Mouse (Mus musculus): ENCODE results near the gene Pgm2. TPM values are rescaled to one million over a fixed set of nuclear protein-coding genes. Genes with fewer than 3 reads are reported as not detected.
A peak's percentile ranks its signal among the peaks of the same experiment; 100 is the strongest.

The Pgm2 gene
- total RNA-seq, 4 experiments from 2014 or later = 10.0 to 12.6 (median 10.4) TPM

DNA sequence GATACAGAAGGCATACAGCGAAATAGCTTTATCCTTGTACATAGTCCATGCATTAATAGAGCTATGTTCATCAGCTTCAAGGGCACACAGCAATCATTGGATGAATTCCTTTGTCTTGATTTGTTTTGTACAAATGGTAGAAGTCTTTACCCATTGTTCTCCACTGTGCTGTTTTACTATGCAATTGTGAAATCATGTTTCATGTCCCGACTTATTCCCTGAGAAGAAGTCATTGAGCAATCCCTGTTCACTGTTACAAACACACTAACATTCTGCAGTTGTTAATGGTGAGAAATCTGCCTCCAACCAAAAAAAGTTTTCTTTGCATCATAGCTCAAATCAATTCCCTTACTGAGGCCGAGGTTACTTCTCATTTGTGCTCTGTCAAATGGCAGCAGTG lies 47.5 kb downstream of the Pgm2 start:
- no peak for DNase-seq (ENCODE audit: low spot score in 2 of 2)

- no peak for DNase-seq (ENCODE audit: low spot score in 2 of 2)
Measured at GRCm38 (mm10) chr5:64144315-64144714, 51.6 kb downstream of the Pgm2 start.

- no peak for DNase-seq (ENCODE audit: low spot score in 2 of 2)
Measured at GRCm38 (mm10) chr5:64146384-64147005, 53.7 kb downstream of the Pgm2 start.

DNA sequence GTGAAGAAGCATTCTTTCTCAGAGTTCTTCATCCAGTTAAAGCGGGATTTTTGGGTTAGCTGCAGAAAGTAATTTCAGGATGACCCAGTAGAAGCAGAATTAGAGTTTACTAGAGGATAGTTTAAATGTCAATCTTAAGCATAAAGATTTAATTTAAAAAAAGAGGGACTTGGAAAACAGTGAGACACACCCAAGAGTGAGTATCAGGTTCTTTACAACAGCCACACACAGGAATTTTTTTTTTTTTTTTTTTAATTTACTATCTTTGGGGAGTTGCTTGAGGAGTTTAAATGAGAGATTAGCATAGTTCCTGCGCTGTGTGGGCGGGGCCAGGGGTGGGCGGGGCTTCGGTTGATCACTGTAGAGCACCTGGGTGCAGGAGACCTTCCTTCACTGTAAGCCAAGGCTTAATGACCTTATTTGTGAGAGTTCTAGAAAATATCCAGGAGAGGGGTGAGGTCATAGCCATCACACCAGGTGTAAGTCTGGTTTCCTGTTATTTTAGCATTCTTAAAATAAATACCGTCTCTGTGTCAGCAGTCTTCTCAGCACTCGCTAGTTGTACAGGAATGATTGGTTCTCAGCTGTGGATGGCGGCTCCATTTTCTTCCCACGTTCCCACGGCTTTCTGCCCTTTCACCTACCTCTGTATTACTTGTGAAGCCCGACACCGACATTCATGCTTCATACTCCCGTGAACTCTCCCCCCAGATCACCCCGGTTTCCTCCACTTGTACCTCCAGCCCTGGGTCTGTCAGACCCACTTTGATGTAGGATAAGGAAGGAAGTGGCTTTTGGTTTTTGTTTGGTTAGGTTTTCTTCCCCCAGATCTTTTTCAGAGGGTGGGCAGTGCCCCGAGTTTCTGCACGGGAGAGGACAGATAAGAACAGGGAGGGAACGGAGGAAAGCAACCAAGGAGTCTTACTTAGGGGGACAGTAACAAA lies 56.7 kb downstream of the Pgm2 start:
- DNase-seq (ENCODE audit: low spot score in 2 of 2) = no peak

DNA sequence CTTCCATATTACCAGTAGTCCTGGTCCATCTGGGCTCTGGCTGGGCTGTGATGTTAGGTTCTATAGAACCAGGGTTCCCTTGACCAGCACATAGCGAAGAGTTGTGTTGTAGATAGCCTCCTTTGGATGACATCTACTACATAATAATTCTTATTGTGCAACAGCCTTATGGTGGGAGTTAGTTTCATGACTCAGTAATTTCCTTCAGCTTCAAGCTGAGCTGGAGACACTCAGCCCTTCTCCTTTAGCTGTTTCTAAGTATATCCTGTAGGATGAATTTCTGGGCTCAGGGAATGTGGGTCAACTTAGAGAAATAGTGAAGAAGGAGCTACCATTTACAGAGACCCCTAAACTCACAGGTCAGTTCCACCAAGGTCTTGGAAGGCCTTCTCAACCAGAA lies 60.6 kb downstream of the Pgm2 start:
- no peak for DNase-seq (ENCODE audit: low spot score in 2 of 2)

- no peak for DNase-seq (ENCODE audit: low spot score in 2 of 2)
Measured at GRCm38 (mm10) chr5:64155861-64156550, 63.3 kb downstream of the Pgm2 start, which contains the start of gene Tbc1d1. Gene Tbc1d1 (plus strand): TSS chr5:64156305.

DNA sequence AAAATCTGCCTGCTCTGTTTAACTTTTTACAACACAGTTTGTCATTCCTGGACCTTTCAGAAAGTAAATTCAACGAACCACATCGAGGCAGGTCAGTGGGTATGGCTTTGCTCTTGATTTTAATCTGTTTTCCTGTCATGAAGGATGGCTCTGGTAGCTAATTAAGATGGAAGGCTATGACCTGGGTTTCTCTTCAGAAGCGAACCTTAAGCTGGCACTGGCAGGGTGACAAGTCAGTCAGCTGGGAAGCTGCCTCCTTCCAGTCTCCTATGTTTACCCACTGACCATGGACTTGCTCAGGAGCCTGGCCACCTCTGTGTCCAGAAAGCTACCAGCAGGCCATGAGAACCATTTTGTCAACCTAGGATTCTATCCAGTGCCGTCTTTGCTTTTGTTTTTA lies 63.8 kb downstream of the Pgm2 start:
- DNase-seq (ENCODE audit: low spot score in 2 of 2) = no peak

DNA sequence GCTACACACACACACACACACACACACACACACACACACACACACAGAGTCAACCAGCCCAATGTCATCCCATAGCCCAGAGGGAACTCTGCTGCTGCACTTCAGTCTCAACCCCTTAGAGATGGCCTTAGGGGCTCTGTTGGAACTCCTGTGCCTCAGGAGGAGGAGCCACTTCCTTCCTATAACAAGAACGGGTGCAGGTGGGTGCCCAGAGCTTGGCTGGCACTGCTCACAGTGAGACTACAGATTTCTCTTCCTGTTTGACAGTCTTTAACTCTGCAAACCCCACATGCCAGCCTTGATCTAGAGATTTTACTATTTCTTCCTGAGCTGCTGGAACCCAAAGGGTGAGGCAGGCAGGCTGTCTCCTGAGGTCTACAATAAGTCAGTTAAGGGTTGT lies 65.2 kb downstream of the Pgm2 start:
- DNase-seq (ENCODE audit: low spot score in 2 of 2) = no peak

DNA sequence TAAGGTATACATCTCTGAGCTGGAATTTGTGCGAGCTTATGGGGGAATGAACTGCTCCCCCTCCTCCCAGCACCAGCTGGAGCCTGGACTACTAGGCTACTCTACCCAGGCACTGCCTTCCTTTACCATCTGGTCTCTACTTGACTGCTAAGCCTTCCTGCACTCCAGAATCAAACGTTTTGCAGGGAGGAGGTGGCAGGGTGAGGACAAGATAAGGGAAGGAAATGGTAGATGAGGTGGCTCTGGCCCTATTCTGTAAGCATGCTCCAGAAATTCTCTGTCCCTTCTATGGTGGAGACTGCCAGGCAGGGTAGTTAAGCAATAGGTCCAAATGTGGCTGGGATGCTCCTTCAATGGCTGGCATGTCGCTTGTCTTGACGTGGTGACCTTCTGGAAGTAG lies 65.8 kb downstream of the Pgm2 start:
- no peak for DNase-seq (ENCODE audit: low spot score in 2 of 2)

DNA sequence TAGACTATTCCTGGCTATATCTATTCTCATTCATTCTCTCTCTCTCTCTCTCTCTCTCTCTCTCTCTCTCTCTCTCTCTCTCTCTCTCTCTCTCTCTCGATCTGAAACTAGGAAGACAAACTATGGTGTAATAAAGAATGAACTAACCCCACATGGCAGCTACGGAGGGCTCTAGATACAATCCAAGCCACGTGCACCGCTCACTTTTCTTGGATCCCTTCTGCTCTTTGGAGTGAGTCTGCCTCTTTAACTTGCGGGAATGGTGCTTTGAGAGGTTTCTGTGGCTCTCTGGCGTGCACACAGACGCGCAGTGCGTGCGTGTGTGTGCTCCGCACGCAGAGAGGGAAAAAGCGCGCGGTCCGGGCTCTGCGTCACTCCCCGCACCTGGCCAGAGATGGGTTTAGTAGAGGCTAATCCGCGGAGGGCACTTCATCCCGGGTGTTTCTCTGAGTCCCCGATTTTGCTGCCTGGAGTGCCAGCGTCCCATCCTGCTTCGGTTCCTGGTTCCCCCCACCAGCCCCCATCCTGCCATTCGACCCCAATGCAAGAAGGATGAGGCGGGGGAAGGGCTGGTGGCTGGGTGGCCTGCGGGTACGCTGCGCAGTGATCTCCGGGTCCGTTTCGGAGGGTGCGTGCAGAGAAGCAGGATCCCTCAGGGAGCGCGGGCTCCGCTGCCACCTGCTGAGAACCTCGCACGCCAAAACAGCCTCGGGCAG lies 66.5 kb downstream of the Pgm2 start:
- DNase-seq (ENCODE audit: low spot score in 2 of 2) = peak; percentile 49 to 69

DNA sequence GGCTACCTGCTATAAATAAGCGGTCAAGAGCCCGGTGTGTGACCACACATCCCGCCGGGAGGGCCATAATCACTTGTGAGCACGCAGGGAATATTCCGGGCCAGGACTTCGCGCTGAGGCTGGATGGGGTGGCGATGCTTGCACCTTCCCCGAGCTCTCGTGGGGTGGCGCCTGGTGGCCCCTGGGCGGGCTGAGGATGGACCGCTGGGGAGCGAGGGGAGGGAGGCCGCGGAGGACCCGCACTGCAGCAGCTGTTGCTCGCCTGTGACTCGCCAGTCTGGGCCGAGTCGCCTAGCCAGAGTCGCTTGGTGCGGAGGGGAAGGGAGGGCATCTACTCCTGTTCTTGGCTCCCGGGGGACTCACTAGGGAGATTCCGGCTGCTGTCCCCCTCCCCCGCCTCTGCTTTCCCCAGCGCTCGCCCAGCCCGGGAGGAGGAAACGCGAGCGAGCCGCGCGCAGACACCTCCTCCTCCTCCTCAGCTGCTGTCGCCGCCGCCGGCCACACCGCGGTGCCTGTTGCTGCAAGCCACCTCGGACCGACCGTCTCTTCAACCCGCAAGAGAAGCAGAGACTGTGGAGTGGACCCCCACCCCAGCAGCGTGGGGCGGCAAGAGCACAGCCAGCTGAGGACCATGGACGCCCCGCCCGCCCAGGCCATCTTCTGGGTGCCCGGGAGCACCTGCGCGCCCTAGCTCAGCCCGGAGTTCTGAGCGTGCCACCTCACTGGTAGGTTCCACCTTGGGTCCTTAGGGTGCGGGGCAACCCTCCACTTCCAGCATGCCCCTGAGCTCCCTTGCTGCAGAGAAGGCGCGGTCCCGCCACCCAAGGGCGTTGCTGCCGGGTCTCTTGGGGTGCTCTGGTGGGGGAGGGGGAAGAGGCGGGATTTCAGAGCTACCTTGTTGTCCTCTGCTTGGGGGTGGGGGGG lies 67.3 kb downstream of the Pgm2 start:
- peak; percentile 57 to 61 for DNase-seq (ENCODE audit: low spot score in 2 of 2)

DNA sequence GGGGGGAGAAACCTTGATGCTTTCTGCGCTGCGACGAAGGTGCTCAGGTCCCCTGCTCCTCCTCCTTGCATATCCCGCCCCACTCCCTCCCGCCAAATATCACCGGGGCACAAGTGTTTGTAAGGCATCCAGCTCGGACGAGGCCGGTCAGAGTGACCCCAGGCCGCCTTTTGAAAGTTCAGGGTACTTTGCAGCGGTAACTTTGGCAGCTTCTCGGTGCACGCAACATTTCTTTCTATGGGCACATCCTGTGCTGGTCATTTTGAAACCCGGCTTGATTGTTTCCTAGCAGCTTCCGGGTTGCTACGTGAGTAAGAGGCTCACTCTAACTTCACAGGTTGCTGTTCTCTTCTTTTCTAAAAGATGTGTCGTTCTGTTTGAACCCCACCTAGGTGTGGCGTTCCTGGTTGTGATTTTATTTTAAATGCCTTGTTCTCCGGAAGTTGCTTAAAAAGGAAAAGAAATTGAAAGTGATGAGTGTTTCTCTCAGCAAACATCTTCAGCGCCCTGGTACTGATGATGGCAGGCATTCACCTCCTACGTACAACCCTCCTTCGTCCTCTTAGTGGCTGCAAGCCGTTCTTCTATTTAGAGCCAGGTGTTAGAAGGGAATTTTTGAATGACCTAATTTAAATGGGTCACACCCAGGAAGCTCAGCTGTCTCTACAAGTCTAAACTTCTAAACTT lies 68.1 kb downstream of the Pgm2 start:
- DNase-seq (ENCODE audit: low spot score in 2 of 2) = no peak

DNA sequence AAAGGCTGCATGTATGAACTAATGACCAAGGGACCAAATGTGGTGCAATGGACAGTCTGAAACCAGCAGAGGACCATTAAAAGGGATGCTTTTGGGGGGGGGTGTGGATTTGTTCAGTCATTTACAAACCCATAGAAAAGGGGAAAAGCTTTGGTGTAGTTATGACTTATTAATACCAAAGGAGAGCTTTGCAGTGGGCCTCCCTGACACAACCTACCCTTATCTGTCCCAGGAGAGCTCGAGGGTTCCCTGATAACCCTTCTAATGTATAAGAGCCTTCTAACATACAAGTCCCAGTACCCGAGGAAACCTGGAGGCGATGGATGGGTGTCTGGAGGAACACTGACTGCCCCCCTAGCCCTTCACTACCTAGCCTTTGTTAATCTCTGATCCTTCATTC lies 69.2 kb downstream of the Pgm2 start:
- DNase-seq (ENCODE audit: low spot score in 2 of 2) = no peak

DNA sequence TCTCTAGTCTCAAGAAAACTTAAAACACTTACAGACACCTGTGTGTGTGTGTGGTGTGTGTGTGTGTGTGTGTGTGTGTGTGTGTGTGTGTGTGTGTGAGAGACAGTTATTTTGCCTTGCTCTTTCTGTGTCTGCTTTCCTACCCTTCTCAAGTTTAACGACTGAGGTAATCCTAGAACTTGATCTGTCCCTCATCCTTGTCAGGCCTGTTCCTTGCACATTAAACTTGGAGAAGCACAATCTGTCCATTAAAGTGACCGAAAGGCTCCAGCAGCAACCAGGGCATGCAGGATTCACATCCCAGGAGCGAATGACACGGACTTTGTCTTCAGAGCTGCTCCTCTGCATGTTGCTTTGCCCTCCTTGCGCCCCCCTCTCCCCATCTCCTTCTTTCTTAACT lies 69.8 kb downstream of the Pgm2 start:
- no peak for DNase-seq (ENCODE audit: low spot score in 2 of 2)

DNA sequence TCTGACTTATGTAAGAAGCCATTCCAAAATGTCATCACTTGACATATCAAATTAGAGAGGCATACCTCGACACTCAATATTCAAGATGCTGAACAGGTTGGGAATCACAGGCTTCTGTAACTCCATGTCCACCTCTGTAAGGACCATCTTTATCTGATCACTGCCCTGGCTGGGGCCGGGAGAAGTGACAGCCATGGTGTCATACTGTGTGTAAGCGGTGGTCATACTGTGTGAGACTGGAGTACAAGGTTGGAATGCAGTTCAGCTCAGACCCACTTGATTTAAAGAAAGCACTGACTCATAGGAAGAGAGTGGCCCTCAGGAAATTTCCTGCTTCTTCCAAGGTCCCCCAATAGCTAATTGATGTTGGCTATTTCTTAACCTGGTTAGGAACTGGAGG lies 71.7 kb downstream of the Pgm2 start:
- DNase-seq (ENCODE audit: low spot score in 2 of 2) = no peak

- no peak for DNase-seq (ENCODE audit: low spot score in 2 of 2)
Measured at GRCm38 (mm10) chr5:64165826-64166225, 73.1 kb downstream of the Pgm2 start.

GRCm38 (mm10) chr5:64168990-64169540 lies 76.3 kb downstream of the Pgm2 start:
- no peak for DNase-seq (ENCODE audit: low spot score in 2 of 2)

DNA sequence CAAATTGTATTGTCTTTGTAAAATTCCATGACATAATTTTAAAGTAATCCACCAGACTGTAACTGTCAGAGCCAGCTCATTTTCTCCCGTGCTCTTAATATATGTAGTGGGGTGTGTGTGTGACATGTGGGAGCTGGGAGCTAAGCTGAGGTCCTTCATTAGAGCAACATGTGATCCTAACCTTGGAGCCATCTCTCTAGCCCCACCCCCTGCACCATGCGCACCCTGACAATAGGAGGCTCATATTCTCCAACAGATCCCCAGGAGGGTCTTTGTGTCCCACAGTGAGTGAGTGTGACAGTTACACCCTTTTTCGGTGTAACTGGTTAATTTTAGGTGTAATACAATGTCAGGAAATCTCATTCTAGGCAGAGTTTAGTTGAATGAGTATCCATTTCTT lies 80.1 kb downstream of the Pgm2 start:
- no peak for DNase-seq (ENCODE audit: low spot score in 2 of 2)

- no peak for DNase-seq (ENCODE audit: low spot score in 2 of 2)
Measured at GRCm38 (mm10) chr5:64173302-64173701, 80.6 kb downstream of the Pgm2 start.

Measured in layer of hippocampus, adult 8-10 months (tissue).